Mouse (Mus musculus) limb, embryonic 14.5 days (tissue): ENCODE measurements around the gene Olfr312. TPM values are rescaled to one million over a fixed set of nuclear protein-coding genes. Genes with fewer than 3 reads are reported as not detected.

ENCODE experiments used
- ATAC-seq: fragments of 200-750 bp; cut with Nextera tagmentation; 2 replicates; pipeline ENCODE4 v1.8.0; 2017; ENCODE audit warnings: low read depth, moderate number of reproducible peaks, moderate TSS enrichment; ENCODE audit not compliant: low FRiP score
- DNase-seq: peaks from one replicate; pipeline ENCODE4 v3.0.0-alpha.2; 2015; ENCODE audit warnings: low spot score
- H3K27ac ChIP-seq: fragments of 300-500 bp; sonication (generic); replicated peaks from 2 replicates; pipeline ENCODE4 v1.5.1; 2014; ENCODE audit warnings: low read depth, mild to moderate bottlenecking, low read length, moderate library complexity, mixed read lengths
- H3K27me3 ChIP-seq: fragments of 300-500 bp; sonication (generic); 2 replicates; pipeline ENCODE4 v1.6.1; 2014; ENCODE audit warnings: low read length, mixed read lengths; ENCODE audit not compliant: control insufficient read depth, insufficient read depth
- H3K36me3 ChIP-seq: fragments of 300-500 bp; sonication (generic); 2 replicates; pipeline ENCODE4 v1.6.1; 2014; ENCODE audit warnings: mild to moderate bottlenecking, low read length, moderate library complexity, mixed read lengths; ENCODE audit not compliant: control insufficient read depth, insufficient read depth
- H3K4me1 ChIP-seq: fragments of 300-500 bp; sonication (generic); 2 replicates; pipeline ENCODE4 v1.6.1; 2014; ENCODE audit warnings: antibody characterized with exemption, low read length, mixed read lengths; ENCODE audit not compliant: control insufficient read depth, insufficient read depth
- H3K4me2 ChIP-seq: fragments of 300-500 bp; sonication (generic); replicated peaks from 2 replicates; pipeline ENCODE4 v1.6.1; 2014; ENCODE audit warnings: low read depth, mild to moderate bottlenecking, low read length, moderate library complexity; ENCODE audit not compliant: severe bottlenecking
- H3K4me3 ChIP-seq: fragments of 300-500 bp; sonication (generic); replicated peaks from 2 replicates; pipeline ENCODE4 v1.5.1; 2014; ENCODE audit warnings: low read length
- H3K9ac ChIP-seq: fragments of 300-500 bp; sonication (generic); 2 replicates; pipeline ENCODE4 v1.6.1; 2014; ENCODE audit warnings: mild to moderate bottlenecking, low read depth, low read length, moderate library complexity; ENCODE audit not compliant: severe bottlenecking
- H3K9me3 ChIP-seq: fragments of 300-500 bp; sonication (generic); 2 replicates; pipeline ENCODE4 v1.6.1; 2016; ENCODE audit warnings: low read length; ENCODE audit not compliant: control insufficient read depth
- POLR2A ChIP-seq: fragments of 200-500 bp; IDR thresholded peaks from 2 replicates; pipeline ENCODE4 v1.8.0; 2012; ENCODE audit warnings: inconsistent platforms, mild to moderate bottlenecking, moderate library complexity, borderline replicate concordance; ENCODE audit not compliant: insufficient read depth, insufficient read length; ENCODE audit errors: extremely low read depth
- WGBS: fragments of 180-500 bp; shearing (Covaris S2); extraction: QIAGEN DNeasy Blood & Tissue Kit; methylation state at CpG from one replicate; pipeline ENCODE4 v1.1.7; 2014; 5-methylcytosine and 5-hydroxymethylcytosine counted together
- polyA plus RNA-seq, 2 experiments: library from polyadenylated mRNA; depleted of rRNA in 1 of 2; stranded (reverse) in 1 of 2; unstranded in 1 of 2; fragments of >200 nt; fragmentation: Nextera tagmentation in 1 of 2; extraction: Ambion mirVana in 1 of 2; gene quantifications; 2 replicates each; pipeline versions ENCODE4 v1.2.1 to v1.2.3; 2012 to 2014

Gene Olfr312
- polyA plus RNA-seq, 2 experiments = not detected

GRCm38 (mm10) chr11:58790053-58790452 lies 39.0 kb upstream of the Olfr312 start:
- H3K27ac ChIP-seq = no peak overlapping the region
- no peaks in the 10 kb centered on the region for H3K4me1 ChIP-seq
- no peak for DNase-seq
- H3K27me3 ChIP-seq = no peaks in the 10 kb centered on the region
- TF ChIP-seq POLR2A = no peak
- H3K4me2 ChIP-seq = no peak overlapping the region
- no peak for ATAC-seq
- no peak overlapping the region for H3K9ac ChIP-seq
- no peaks in the 10 kb centered on the region for H3K9me3 ChIP-seq
- 42% methylated on average over 2 of the region's 2 CpGs for WGBS
- no peak overlapping the region for H3K4me3 ChIP-seq
- no peaks in the 10 kb centered on the region for H3K36me3 ChIP-seq

GRCm38 (mm10) chr11:58790646-58791045 lies 38.4 kb upstream of the Olfr312 start:
- no peaks in the 10 kb centered on the region for H3K9me3 ChIP-seq
- no peak overlapping the region for H3K4me2 ChIP-seq
- H3K4me1 ChIP-seq = no peaks in the 10 kb centered on the region
- DNase-seq (no peak), ATAC-seq (no peak)
- no peak overlapping the region for H3K9ac ChIP-seq
- no peak overlapping the region for H3K4me3 ChIP-seq
- 80% methylated on average over 6 of the region's 6 CpGs for WGBS
- H3K36me3 ChIP-seq = no peaks in the 10 kb centered on the region
- TF ChIP-seq POLR2A = no peak
- no peaks in the 10 kb centered on the region for H3K27me3 ChIP-seq
- no peak overlapping the region for H3K27ac ChIP-seq

- Histone ChIP-seq H3K9me3 (no peaks in the 10 kb centered on the region), H3K27ac (no peak overlapping the region), H3K4me2 (no peak overlapping the region), H3K4me3 (no peak overlapping the region), H3K36me3 (no peaks in the 10 kb centered on the region), H3K27me3 (no peaks in the 10 kb centered on the region), H3K9ac (no peak overlapping the region), H3K4me1 (no peaks in the 10 kb centered on the region)
- DNase-seq = no peak
- no peak for ATAC-seq
- TF ChIP-seq POLR2A = no peak
- 91% methylated on average over 2 of the region's 2 CpGs for WGBS
Observed at GRCm38 (mm10) chr11:58795856-58796255, 33.2 kb upstream of the Olfr312 start.

- 64% methylated on average over 7 of the region's 7 CpGs for WGBS
Observed at GRCm38 (mm10) chr11:58796850-58797249, 32.2 kb upstream of the Olfr312 start.

GRCm38 (mm10) chr11:58799747-58800146 lies 29.3 kb upstream of the Olfr312 start:
- Histone ChIP-seq H3K4me2 (no peak overlapping the region), H3K9me3 (no peaks in the 10 kb centered on the region), H3K27me3 (no peaks in the 10 kb centered on the region), H3K9ac (no peak overlapping the region), H3K4me3 (no peak overlapping the region), H3K36me3 (no peaks in the 10 kb centered on the region), H3K27ac (no peak overlapping the region), H3K4me1 (no peaks in the 10 kb centered on the region)
- DNase-seq (no peak), ATAC-seq (no peak)
- TF ChIP-seq POLR2A = no peak
- 79% methylated on average over 5 of the region's 5 CpGs for WGBS

More at GRCm38 (mm10) chr11:58796850-58797249, 32.2 kb upstream of the Olfr312 start:
- H3K36me3 ChIP-seq = no peaks in the 10 kb centered on the region
- ATAC-seq (no peak), DNase-seq (no peak)
- H3K4me3 ChIP-seq = no peak overlapping the region
- H3K4me1 ChIP-seq = no peaks in the 10 kb centered on the region
- H3K4me2 ChIP-seq = no peak overlapping the region
- no peak overlapping the region for H3K27ac ChIP-seq
- TF ChIP-seq POLR2A = no peak
- no peak overlapping the region for H3K9ac ChIP-seq
- no peaks in the 10 kb centered on the region for H3K9me3 ChIP-seq
- no peaks in the 10 kb centered on the region for H3K27me3 ChIP-seq
